Mouse (Mus musculus) spleen, adult 18-20 months (tissue): ENCODE data around the gene Rarg.
"Not testable (repeated sequence)": the region's sequence is repeated elsewhere in the genome, so short reads cannot be mapped to it uniquely, and the experiment has no call there.

Experiments used
- DNase-seq, 2 experiments: peaks; one replicate each; pipeline ENCODE4 v3.0.0; 2022; ENCODE audit warnings: mixed read lengths in 2 of 2

The Rarg gene

DNA sequence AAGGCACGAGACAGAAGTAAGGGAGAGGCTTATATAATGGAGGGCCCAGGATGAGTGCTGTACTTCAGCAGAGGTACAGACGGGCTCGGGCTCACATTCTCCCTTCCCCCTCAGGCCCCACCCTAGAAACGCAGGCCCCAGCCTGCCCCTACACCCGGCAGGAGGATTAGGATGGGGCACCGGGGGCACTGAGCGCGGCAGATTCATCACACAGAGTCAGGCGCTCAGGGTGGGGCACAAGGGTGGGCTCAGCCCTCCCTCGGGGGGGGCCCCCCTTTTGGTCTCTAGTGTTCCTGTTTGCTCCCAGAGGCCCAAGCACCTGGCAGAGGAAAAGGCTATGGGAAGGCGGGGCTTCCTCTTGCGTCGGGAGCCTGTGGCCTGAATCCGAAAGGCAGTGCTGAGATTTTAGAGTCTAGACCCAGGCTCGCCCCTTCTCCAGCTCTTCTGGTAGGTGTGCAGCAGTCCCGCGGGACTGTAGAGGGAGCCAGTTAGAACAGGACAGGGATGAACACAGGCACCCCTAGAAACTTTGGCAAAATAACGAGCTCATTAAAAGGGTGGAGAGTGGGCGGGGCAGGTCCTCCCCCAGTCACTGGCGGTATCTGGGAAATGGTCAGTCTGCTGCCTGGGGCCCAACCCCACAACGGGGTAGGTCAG, 21.8 kb downstream of the Rarg start:
- no peak for DNase-seq

DNA sequence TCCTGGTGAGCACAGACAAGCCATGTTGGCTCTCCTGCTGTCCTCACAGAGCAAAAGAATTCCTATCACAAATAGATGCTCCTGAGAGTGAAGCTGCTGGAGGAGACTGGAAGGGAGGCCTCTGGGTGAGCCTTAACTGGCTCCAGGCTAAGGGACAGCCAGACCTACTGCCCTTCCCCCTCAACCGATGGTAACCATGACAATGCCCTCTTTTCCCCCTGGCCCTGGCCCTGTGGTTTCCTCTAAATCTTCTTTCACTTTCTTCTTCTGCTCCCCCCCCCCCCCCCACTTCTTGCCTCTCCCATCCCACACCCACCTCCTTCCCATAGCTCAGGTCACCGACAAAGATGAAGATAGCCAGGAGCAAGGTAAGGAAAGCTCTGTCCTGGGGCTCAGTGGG, 23.4 kb downstream of the Rarg start:
- peak in 1 of 2 experiments; percentile 36 for DNase-seq

DNA sequence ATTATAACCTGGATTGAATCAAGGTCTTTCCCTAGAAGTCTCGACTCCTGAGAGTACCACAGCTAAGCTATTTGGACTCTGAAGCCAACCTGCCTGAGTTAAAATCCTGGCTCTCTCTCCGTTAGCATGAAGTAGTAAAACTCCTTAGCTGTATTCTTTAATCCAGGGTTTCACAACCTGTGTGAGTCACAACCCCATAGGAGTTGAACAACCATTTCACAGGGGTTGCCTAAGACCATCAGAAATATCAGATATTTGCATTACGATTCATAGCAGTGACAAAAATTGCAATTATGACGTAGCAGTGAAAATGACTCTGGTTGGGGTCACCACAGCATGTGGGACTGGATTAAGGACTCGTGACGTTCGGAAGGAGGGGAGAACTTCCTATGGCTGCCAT, 24.6 kb downstream of the Rarg start:
- no peak for DNase-seq

DNA sequence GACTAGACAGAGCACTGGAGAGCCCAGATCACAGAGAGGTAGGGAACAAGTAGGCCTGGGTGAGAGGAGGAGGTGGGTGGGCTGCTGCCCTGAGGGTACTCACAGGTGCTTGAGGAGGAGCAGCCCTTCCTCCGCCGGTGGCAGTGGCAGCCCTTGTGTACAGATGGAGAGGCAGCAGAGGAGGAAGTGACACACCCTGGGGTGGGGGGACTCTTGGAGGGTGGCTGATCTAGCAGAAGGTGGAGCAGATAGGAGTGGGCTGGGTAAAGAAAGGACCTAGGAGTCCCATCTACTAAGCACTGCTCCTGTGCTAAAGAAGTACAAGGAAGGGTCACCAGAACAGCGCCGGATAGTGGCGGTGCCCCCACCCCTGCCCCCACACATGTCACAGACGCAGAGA, 25.6 kb downstream of the Rarg start, which contains the start of gene Itgb7:
TSS of gene Itgb7 (minus strand) at position 197 of the 400 bp plus-strand sequence.
- DNase-seq, result peak; percentile 65 to 68

GRCm38 (mm10) chr15:102230408-102231321, 26.7 kb downstream of the Rarg start:
- peak in 1 of 2 experiments; percentile 38 for DNase-seq

DNA sequence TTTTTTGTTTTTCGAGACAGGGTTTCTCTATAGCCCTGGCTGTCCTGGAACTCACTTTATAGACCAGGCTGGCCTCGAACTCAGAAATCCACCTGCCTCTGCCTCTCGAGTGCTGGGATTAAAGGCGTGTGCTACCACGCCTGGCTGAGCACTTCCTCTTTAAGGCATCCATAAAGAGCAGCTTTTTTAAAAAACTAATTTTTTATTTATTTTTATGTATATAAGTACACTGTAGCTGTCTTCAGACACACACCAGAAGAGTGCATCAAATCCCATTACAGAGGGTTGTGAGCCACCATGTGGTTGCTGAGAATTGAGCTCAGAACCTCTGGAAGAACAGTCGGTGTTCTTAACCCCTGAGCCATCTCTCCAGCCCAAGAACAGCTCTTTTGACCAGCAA, 31.7 kb downstream of the Rarg start:
- DNase-seq, result not testable (repeated sequence)

DNA sequence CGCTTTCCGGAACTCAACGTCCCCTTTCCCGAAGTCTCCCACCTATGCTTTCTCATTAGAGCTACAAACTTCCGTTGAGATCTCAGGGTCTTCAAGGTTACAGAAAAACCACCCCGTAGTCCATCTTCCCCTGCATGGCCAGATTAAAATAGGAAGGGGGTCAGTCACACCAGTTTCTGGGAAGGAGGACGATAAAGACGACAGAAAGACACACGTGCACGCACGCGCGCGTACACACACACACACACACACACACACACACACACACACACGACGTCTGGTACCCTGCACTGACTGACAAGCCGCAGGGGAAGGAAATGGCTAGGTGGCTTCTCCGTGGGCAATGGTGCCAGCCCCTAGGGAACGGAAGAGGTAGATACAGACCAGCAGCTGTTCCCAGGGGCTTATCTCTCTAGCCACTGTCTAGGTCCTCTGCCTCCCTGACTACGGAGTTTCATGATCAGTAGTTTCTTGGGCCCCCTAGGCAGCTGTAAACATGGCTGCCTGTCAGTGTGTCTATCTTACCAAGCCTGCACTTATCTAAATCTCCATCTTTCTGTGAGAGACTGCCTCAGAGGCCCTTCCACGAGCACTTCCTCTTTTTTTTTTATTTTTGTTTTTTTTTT, 32.2 kb downstream of the Rarg start:
- peak; percentile 72 to 80 for DNase-seq

- DNase-seq, result peak; percentile 76 to 85
These were observed 32.9 kb downstream of the Rarg start for GRCm38 (mm10) chr15:102224186-102224991.

GRCm38 (mm10) chr15:102222386-102222785, 34.9 kb downstream of the Rarg start:
- DNase-seq, result no peak

DNA sequence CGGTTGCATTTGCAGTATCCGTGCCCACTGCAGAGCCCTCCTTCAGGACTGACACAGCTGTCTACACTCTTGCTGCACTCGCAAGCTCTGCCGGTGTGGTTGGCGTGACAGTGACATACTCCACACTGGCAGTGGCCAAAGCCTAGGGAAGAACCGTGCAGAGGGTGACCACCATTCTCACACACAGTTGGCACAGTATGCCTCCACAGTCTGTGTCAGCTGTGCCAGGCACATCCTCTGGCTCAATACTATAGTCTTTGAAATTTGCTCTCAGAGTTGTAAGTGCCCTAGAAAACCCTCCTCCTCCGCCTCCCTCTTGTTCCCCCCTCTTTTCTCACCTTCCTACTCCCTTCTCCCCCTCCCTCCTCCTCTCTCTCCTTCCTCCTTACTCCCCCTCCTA, 40.0 kb downstream of the Rarg start:
- no peak for DNase-seq

DNA sequence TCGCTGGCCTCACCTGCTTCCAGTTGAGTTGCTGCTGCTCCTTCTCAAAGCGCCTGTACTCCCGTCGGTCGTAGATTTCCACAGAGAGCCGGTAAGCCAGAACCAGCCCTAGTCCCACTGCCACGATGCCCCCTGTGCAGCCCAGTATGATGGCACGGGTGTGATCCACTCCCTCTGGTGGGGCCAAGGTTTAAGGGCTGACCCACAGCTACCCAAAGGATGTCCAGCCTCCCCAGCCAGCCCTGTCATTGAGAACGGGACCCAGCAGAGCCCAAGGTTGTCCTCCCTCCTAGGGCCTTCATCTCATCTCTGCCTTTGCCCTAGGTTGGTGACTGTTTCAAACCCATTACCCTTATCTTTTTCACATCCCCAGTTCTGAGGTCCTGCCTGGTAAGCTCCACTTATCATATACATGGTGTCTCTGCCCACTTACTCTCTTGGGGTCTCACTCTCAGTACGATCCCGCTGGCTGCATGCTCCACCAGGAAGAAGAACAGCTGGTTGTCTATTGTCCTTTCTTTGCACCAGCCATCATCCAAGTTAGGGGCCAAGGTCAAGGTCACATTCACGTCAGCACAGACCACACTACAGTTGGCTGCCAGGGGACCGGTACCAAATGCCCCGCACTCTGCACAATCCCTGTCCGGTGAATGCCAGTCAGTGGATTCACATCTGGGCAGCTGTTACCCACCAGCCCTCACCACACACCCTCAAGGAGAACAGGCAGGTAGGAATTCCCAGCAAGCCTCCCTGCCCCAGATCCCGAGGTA, 40.7 kb downstream of the Rarg start:
- no peak for DNase-seq

DNA sequence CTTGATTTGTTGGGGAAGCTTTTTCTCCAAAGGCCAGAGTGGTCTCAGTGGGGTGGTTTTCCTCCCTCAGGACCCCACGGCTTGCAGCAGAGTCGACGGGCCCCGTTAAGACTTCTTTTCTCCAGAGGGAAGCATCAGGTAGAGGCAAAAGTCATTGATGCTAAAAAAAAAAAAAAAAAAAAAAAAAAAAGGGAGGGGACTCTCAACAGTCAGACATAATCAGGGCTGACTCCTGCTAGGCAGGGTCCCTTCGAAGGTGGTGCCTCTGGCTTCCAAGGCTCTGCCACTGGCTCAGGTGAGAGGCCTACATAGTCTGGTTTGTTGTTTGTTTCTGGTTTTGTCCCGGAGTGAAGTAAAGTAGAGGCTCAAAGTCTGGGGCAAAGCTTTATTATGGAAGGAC, 41.7 kb downstream of the Rarg start:
- no peak for DNase-seq

- DNase-seq, result no peak
These were observed 43.2 kb downstream of the Rarg start for GRCm38 (mm10) chr15:102214132-102214531.

- no peak for DNase-seq
These were observed 45.4 kb downstream of the Rarg start for GRCm38 (mm10) chr15:102211895-102212294.

- no peak for DNase-seq
These were observed 46.5 kb downstream of the Rarg start for GRCm38 (mm10) chr15:102210816-102211215.

DNA sequence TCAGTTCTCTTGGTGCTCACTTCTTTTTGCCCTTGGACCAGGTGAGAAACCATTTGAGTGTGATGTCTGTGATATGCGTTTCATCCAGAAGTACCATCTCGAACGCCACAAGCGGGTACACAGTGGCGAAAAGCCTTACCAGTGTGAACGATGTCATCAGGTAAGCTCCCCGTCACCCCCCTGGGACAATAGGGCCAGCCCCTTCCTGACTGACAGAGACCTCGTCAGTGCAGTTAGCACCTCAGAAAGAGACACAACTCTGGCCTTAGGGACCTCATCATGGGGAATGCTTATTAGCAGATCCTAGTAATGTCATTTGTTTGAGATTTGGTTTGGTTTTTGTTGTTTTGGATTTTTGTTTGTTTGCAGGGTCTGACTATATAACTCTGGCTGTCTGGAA, 48.2 kb downstream of the Rarg start:
- no peak for DNase-seq

GRCm38 (mm10) chr15:102208092-102208561, 49.2 kb downstream of the Rarg start:
- peak in 1 of 2 experiments; percentile 41 for DNase-seq

DNA sequence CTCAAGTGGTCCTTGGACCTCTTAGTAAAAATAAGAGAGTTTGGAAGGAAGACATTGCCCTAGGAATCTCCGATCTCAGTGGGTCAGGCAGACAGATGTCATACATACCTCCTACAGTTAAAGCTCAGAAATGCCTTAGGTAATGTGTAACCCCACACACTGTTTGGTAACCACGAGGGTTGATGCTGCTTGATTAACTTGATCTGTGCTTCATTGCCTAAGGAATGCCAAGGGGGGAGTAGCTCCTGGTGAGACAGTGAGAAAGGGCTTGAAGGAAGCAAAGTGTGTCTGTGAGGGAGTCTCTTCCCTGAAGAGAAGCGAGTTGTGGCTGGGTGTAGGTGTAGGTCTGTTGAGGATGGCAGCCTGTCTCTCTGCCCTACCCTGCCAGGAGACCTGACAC, 50.0 kb downstream of the Rarg start:
- DNase-seq, result no peak

DNA sequence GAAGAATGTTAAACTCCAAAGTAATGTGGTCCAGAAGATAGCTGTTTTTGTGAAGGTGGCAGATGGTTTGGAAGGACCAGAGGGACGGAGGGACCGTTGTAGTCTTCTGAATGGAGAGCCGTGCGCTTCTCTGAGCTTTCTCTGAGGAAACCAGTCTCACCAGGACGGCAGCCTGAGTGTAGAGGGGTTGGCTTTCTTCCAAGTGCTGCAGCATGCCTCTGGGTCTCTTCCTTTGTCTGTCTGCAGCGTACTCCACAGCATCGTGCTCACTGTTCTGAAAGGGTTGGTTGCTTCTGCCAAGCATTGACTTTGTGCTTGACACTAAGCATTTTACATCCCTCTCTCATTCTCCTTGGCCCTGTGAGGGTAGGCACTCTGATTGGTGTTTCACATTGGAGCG, 51.5 kb downstream of the Rarg start:
- DNase-seq, result no peak

GRCm38 (mm10) chr15:102204674-102205505, 52.4 kb downstream of the Rarg start, which contains the start of gene Csad:
TSS of gene Csad (minus strand) at chr15:102204724.
- DNase-seq, result no peak
